Mouse (Mus musculus) frontal cortex, postnatal 14 days (tissue): ENCODE results near the gene 2210016L21Rik.
A peak's percentile ranks its signal among the peaks of the same experiment; 100 is the strongest.
"Not testable (repeated sequence)": the region's sequence is repeated elsewhere in the genome, so short reads cannot be mapped to it uniquely, and the experiment has no call there.

Experiments used
- DNase-seq, 2 experiments: peaks; one replicate each; pipeline ENCODE4 v3.0.0; 2022; ENCODE audit warnings: low spot score in 2 of 2

2210016L21Rik gene

DNA sequence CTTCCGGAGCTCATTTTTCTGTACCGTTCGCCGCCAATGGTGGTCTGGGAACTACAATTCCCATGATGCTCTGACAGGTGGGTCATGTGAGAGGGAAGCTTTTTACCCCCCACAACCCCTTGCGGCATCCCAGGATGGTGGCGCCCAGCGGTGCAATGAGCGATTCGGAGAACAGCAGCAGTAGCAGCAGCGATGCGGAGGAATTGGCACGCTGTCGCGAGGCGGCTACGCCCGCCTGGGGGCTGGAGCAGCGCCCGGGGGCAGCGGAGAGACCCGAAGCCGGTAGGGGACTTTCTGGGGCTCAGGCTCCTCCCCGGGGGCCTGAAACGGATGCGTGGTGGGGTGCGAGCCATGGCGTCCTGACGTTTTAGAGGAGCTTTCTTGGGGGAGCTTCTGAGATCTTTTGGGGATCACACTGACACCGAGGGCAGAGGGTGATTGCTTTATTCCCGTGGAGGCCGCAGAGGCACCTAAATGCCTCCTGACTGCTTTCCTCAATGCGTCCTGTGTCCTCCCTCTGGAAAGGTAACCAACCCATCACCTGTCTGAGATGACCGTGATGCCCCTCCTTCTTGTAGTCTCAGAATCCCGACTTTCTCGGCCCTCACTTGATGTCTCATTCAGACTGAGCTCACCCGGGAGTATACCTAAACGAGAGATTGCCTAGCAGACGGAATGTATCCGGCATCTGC is at the start of gene 2210016L21Rik:
TSS of gene 2210016L21Rik (plus strand) at position 85 of the 692 bp plus-strand sequence.
- DNase-seq: peak; percentile 82

DNA sequence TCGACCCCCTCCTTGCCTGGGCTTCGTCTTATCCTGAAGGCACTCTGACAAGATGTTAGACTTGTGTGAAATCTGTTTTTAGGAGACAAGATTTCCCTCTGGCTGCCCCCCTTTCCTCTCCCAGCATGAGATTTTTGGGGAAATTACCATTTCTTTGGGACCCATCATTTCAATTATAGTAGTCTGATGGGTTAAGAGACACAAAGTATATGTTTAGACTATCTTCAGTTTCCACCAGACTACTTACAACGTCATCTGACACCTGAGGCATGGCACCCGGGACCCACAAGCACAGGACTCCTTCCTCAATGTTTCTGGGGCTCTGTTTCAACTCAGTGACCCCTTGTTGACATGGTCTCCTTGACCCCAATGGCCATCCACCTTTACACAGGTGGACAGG is 46.4 kb upstream of the 2210016L21Rik start:
- no peak for DNase-seq

DNA sequence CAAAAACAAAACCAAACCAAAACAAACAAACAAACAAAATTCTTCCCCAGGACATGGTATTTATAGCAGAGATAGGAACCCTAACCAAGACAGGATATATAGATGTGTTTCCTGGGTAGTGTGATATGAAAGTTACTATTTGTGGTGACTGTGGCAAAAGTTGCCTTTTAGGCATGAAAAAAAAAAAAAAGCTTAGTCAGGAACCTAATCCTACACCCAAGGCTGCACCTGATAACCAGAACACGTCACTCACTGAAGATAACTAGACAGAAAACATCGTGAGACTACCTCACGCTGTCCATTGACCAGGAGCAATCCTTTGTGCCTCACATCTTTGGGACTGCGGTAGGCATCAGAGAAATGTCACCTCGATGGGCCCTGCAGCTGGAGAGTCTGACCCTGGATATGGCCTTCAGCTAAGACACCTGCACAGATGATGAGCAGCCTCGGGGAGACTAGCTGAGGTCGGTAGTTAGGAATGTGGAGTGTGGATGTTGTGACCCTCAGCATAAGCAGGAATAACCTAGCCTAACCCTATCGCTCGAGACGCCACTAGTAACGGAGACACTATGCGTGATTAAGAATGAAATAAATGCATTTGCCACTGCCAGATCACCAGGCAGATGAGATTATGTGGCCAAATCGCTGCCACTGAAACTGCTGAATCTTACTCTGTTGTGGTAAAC is 45.1 kb upstream of the 2210016L21Rik start, which contains the start of gene Oasl2:
TSS of gene Oasl2 (plus strand) at position 249 of the 686 bp plus-strand sequence.
- DNase-seq: no peak

DNA sequence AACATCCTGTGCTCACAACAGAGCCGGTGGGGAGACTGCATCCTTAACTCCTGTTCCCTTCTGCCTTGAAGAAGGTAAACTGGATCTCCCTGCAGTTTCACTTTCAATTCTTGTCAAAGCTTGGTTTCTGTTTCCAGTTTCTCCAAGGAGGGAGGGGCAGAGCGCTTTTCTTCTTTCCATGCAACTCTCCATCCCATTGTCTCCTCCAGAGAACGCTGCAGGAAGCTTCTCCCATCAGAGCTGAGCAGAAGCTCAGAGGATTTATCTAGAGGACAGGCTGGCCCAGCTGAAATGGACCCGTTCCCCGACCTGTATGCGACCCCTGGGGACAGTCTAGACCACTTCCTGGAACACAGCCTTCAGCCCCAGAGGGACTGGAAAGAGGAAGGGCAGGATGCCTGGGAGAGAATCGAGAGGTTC is 44.6 kb upstream of the 2210016L21Rik start:
- no peak for DNase-seq

DNA sequence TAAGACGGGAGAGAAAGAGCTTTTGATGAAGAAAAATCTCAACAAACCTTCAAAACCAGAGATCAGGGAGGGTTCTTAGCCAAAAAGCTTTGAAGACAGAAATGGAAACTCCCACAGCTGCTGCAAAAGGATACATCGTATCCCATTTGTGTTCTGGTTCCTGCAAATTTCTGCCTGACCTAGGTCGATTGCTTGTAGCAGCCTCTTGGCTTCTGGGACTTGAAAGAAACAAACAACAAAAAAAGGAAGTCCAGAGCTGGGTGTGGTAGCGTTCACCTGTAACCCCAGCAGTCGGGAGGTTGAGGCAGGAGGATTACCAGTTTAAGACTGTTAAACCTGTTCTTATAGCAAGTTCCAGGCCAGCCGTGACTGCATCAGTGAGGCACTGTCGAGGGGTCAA is 43.1 kb upstream of the 2210016L21Rik start:
- no peak for DNase-seq

DNA sequence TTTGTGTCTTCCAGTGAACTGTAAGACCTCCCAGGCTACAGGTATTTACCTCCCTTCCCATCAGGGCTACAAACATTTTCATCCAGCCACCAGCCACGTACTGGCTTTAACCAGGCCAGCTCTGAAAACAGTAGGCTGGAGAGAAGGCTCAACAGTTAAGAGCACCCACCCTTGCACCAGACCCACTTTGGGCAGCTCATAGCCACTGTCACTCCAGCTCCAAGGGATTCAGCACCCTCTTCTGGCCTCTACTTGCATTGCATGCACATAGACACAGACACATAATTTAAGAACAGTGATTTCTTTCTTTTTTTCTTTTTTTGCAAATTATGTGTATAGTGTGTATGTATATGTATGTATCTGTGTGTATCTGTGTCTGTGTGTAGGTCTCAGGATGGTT is 39.5 kb upstream of the 2210016L21Rik start:
- peak in 1 of 2 experiments; percentile 26 for DNase-seq

DNA sequence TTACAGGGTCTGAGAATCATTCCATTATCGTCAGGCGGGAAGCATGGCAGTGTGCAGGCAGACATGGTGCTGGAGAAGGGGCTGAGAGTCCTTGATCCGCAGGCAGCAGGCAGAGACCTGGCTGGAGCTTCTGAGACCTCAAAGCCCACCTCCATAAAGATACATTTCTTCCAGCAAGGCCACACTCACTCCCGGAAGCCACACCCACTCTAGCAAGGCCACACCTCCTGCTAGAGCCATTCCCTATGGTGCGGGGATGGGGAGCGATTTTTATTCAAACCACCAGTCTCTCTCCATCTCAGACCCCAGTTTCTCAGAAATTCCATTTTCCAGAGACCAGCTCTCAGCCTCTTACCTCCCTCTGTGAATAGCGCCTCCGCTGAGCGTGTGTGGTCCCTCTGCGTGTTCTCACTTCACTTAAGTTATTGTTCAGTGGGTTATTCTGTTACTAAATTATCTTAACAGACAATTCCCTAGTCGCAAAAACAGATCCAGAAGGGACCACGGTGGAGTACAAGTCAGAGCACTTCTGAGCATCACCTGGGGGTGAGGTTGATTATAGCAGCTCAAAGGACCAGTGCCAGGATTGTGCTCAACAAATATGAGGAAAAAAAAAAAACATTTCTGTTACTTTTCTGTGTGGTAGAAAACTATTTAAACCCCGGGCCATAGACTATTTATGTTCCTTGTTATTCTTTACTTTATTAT is 33.2 kb upstream of the 2210016L21Rik start:
- no peak for DNase-seq

DNA sequence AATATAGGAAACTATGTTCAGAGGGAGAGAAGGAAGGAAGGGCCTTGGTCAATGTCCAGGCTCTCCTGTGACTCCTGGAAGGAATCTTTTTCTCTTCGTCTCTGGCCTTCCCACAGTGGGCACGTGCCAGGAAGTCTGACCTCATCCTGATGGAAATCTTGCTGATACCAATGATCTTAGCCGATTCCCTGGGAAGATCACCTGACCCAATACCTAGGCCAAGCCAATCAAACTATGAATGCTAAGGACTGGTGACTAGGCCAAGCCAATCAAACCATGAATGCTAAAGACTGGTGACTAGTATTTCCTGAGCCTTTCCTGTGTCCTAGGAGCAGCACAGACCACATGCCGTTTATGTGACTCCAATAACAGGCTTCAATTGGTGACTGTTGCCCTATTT is 28.3 kb upstream of the 2210016L21Rik start:
- DNase-seq: no peak

DNA sequence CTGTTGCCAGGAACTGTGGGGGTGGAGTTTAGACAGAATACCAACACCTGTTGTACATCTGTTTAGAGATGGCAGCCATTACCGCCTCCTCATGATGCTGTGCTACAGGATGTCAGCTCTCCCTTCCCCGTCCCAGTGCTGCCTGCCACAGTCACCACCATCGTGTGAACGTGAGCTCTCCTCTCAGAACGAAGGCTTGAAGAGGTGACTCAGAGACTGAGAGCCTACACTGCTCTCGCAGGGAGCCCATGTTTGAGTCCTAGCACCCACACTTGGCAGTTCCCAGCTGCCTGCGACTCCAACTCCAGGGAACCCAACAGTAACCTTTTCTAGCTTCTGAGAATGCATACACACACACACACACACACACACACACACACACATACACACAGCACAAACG is 27.1 kb upstream of the 2210016L21Rik start:
- DNase-seq: peak in 1 of 2 experiments; percentile 23

DNA sequence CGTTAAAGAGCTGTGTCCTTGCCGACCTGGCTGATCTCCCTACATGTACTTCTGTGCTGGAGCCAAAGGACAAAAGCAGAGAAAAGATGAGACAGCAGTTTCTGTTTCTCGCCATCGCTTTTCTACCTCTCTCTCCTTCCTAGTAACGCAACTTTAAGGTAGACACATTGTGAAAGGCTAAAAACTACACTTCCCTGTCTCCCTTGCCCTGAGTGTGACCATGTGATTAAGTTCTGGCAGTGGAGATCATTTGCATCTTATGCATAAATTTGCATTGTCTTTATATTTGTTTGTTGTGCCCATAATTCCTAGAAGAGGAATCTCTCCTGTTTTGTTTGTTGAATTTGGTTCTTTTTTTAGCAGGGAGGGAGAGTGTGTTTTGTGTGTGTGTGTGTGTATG is 26.1 kb upstream of the 2210016L21Rik start:
- no peak for DNase-seq

DNA sequence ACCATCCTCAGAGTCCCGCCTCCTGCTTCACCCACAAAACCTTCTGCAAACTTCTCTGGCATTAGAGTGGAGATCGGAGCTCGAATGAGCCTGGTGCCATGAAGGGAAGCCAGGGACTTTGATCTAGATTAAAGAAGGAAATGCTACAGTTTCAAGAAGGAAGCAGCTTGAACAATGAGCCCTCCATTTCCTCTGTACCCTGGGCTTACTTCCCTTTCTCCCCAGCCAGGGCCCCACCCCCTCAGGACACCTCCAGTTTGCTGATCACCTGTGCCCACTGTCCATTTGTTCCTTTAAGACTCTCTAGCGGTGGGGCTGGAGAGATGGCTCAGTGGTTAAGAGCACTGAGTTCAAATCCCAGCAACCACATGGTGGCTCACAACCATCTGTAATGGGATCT is 25.2 kb upstream of the 2210016L21Rik start:
- no peak for DNase-seq

DNA sequence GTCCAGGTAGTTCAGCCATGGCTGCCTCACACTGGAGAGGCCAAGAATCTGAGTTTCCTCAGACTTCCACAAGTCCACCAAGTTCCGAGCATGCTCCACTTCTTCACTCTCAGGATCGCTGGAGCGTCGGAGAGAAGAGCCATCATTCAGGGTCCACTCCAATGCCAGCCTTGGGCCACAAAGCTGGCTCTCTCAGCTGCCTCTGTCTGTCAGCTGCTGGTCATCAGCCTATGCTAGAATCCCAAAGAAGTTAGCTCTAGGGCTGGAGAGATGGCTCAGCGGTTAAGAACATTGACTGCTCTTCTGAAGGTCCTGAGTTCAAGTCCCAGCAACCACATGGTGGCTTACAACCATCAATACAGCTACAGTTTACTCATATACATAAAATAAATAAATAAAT is 24.6 kb upstream of the 2210016L21Rik start:
- DNase-seq: not testable (repeated sequence)

DNA sequence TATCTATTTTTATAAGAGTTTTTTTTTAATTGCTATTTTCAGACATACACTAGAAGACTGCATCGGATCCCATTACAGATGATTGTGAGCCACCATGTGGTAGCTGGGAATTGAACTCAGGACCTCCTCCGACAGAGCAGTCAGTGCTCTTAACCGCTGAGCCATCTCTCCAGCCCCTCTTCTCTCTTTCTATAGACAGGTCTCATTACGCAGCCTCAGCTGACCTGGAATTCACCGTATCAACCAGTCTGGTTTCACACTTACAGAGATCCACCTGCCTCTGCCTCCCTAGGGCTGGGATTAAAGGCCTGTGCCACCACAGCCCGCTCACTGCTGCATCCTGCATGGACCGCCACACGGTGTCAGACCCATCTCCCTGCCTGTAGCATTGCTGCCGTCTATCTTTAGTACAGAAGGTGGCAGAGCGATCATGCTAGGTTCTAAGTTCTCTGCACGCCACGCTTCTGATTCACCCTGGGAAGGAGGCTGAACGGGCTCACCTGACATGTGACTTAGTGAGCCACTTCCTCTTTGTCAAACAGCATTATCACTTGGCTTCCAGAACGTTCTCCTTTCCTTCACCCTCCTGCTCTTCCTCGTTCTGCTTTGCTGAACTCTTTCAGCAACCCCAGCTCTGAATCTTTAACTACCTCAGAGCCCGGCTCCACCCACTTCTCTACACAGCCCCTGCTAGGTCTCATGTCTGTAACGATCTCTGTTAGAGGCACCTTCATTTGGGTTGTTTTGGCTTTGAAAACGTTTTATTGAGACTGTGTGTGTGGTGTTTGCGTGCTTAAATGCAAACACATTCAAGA is 20.2 kb upstream of the 2210016L21Rik start:
- no peak for DNase-seq

DNA sequence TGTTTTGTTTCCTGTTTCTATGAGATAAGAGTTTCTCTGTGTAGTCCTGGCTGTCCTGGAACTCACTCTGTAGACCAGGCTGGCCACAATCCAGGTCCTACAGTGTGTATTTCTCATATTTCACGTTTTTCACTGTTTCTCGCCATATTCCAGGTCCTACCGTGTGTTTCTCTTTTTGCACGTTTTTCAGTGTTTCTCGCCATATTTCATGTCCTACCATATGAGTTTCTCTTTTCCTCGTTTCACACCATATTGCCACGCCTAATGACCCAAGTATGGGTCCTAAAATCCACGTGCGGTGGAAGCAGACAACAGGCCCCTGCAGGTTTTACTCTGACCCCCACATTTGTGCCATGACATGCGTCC is 19.6 kb upstream of the 2210016L21Rik start:
- DNase-seq: no peak

DNA sequence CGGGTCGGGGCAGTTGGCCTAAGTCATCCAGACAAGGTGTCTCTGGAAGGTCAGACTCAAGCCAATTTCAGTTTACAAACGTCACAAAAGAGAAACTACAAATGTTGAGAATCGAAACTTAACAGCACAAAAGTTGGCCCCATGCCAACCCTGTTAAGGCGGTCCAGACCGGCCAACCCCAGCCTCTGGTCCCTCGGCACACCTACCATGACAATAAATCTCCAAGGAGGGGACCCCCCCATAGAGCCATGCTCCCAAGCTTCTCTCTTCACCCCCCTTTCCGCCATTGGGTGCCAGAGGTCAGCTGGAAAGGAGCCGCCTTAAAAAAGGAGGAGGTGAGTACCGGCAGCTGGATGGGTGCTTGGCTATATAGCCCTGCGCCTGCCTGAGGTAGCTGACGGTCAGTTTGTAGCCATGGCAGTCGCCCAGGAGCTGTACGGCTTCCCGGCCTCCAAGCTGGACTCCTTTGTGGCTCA is 18.9 kb upstream of the 2210016L21Rik start, which contains the start of gene Oasl1:
TSS of gene Oasl1 (plus strand) at position 243 of the 476 bp plus-strand sequence.
- no peak for DNase-seq

DNA sequence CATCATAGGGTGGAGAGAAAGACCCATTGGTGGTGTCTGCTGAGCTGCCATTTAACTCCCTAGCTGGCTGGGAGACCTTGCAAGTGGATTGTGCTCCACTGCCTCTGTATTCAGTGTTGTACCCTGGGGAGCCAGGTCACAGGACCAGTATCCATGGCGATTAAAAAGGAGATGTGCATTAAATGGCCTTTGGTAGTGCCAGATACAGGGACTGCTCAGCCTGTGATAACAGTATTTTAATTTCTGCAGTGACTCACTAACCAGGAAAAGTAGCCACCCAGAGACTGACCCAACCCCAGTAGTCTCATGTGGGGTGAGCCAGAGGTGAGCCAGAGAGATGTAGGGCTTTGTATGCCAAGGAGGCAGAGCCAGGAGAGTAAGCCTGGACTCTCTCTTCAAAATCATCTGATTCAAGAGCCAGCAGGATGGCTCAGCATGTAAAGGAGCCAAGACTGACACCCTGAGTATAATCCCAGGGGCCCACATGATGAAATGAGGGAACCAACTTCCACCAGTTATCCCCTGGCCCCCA is 15.7 kb upstream of the 2210016L21Rik start:
- no peak for DNase-seq

DNA sequence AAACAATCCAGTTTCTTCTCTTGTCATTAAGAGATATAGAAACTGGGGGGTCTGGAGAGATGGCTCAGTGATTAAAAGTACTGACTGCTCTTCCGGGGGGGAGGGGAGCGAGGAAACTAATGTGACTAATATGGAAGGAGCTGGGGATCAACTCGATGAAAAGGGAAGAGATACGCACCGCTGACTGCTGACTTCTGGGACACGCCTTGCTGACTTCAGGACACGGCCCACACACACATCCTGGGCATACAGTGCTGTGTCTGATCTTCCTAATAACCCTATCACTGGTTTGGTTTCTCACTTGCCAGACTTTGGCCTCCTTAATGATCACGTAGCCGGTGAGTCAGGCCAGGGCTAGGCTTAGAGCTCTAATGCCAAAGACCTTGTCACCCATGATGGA is 15.2 kb upstream of the 2210016L21Rik start:
- DNase-seq: no peak

DNA sequence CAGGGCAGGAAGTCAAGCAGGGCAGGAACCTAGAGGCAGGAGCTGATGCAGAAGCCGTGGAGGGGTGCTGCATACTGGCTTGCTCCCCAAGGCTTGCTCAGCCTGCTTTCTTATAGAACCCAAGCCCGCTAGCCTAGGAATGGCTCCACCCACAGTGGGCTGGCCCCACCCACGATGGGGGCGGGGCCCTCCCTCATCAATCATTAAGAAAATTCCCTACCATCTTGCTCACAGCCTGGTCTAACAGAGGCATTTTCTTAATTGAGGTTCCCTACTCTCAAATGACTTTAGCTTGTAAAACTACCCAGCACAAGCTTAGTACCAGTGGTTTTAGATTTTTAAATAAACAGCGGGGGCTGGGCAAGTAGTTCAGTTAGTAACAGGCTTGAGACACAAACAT is 10.3 kb upstream of the 2210016L21Rik start:
- no peak for DNase-seq

DNA sequence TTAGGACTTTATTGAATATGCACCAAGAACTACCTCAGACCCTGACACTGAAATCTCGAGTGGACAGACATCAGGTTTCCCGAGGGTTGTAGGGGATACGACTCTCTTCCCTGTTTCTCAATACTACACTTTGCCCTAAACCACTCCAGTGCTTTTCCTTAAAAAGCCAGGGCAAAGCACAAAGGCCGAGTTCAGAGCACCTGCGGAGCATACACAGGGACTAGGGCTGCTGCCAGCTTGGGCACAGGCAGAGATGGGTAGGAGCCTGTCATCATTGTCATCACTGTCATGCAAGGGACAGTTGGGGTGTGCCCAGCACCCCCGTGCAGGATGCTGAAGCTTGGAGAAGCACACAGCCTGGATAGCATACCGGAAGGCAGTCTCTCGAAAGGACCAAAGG is 8.8 kb upstream of the 2210016L21Rik start:
- no peak for DNase-seq

DNA sequence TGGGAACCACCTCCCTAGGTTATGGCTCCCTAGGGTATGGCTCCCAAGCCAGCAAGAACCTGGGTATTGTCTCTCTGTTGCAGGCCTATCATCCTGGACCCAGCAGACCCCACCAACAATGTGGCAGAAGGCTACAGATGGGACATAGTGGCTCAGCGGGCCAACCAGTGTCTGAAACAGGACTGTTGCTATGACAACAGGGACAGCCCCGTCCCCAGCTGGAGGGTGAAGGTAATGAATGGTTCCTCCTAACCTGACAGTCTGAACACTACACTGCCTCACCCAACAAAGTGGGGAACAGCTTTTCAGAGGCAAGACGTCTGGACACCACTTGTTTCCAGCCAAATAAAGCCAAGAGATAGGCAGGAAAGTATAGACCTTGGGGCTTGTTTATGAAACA is 6.1 kb upstream of the 2210016L21Rik start:
- no peak for DNase-seq

DNA sequence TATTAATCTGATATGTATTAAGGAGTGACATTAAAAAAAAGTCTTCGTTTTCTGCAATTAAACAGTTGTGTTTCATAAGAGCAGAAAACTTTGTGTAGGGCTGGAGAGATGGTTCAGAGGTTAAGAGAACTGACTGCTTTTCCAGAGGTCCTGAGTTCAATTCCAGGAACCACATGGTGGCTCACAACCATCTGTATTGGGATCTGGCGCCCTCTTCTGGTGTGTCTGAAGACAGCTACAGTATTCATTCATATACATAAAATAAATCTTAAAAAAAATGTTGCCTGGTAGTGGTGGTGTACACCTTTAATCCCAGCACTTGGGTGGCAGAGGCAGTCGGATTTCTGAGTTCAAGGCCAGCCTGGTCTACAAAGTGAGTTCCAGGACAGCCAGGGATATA is 820 bp upstream of the 2210016L21Rik start:
- DNase-seq: not testable (repeated sequence)
